Comparison of ENCODE assay signal across 17 mouse cellular contexts in the genomic region with DNA sequence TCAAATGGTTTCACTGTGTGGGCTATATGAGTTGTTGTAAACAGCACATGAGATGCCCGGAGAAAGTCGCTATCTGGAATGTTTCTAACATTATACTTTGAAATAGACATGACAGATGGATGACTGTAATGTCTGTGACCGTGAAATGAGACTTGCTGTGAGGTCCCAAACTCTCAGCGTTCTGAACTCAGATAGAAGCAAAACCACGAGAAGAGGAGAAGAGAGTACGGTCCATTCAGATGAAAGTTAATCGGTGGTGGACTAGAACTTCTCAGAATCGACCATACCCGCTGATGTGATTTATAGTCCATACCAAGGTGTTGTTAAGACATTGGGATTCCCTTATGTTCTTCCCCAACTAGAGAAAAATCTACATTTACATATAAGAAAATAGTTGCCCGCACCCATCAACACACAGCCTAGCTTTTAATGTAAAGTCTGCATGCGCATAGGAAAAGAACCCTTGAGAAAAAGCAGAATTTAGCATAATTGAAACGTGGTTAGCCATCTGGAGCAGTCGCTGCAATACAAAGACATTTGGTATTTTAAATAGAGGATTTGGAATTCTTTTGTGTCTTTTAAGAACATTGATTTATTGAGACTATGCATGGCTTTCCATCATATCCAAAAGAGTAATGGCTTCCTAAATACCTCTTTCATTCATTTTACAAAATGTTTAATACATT. TPM values are rescaled to one million over a fixed set of nuclear protein-coding genes. Genes with fewer than 3 reads are reported as not detected.
DNase-seq lines count a peak whose midpoint lies in the region; ATAC-seq and TF ChIP-seq lines count a peak whose summit lies in the region.
"Had no signal": no experiment of that assay in that cellular context is flagged by ENCODE, and none has a peak within 500 bp of the region (broad histone marks: within the 10 kb centered on the region; RNA-seq: fewer than 3 reads in every experiment).

No protein-coding gene starts in this region.

- H3K4me3 ChIP-seq in heart, embryonic 16.5 days (ENCODE audit: low read length), result no peak overlapping the region
- no peak overlapping the region for H3K4me3 ChIP-seq in forebrain, embryonic 16.5 days (replicated peaks; ENCODE audit: low read length)
- H3K4me3 ChIP-seq in hindbrain, embryonic 16.5 days (ENCODE audit: low read length), result peak overlapping the region; percentile 24; the same call in 1 of the 2 replicates
- peak overlapping the region; percentile 24; the same call in 1 of the 2 replicates for H3K4me3 ChIP-seq in neural tube, embryonic 13.5 days
- no peak overlapping the region for H3K4me3 ChIP-seq in intestine, postnatal 0 days (ENCODE audit: low read depth, low read length)
- H3K4me3 ChIP-seq: gastrocnemius, adult 2 months; left cerebral cortex, adult 2 months; limb, embryonic 15.5 days had no signal

- intact Hi-C loops in heart, postnatal 14 days (cut with DNase I), result no loop called here

- no peak overlapping the region for H3K9ac ChIP-seq in heart, embryonic 16.5 days (ENCODE audit: low read length)
- no peak overlapping the region for H3K9ac ChIP-seq in forebrain, embryonic 16.5 days (replicated peaks; ENCODE audit: low read depth, low read length)
- no peak overlapping the region; the same call in 1 of the 2 replicates for H3K9ac ChIP-seq in hindbrain, embryonic 16.5 days (ENCODE audit: low read depth, low read length)
- H3K9ac ChIP-seq in neural tube, embryonic 13.5 days, result 0 out of 2 replicates have a peak overlapping the region, but pooled peaks have one; percentile 49
- no peak overlapping the region for H3K9ac ChIP-seq in intestine, postnatal 0 days (ENCODE audit: low read depth, low read length)
- H3K9ac ChIP-seq: limb, embryonic 15.5 days had no signal

- H3K4me2 ChIP-seq in heart, embryonic 16.5 days (ENCODE audit: low read depth, low read length), result peak overlapping the region; percentile 46; the same call in 1 of the 2 replicates
- H3K4me2 ChIP-seq in forebrain, embryonic 16.5 days (ENCODE audit: low read length), result peak overlapping the region; percentile 46
- peak overlapping the region; percentile 58 for H3K4me2 ChIP-seq in hindbrain, embryonic 16.5 days (ENCODE audit: low read length)
- H3K4me2 ChIP-seq in neural tube, embryonic 13.5 days, result peak overlapping the region; percentile 53
- no peak overlapping the region for H3K4me2 ChIP-seq in intestine, postnatal 0 days (replicated peaks; ENCODE audit: low read depth)
- H3K4me2 ChIP-seq: limb, embryonic 15.5 days had no signal

- 78% methylated on average over 13 of the region's 13 CpGs for WGBS in heart, embryonic 16.5 days
- 35% methylated on average over 13 of the region's 13 CpGs for WGBS in forebrain, embryonic 16.5 days
- WGBS in hindbrain, embryonic 16.5 days, result 26% methylated on average over 13 of the region's 13 CpGs
- 19% methylated on average over 13 of the region's 13 CpGs for WGBS in neural tube, embryonic 13.5 days
- WGBS in intestine, postnatal 0 days, result 69% methylated on average over 13 of the region's 13 CpGs

- no peaks in the 10 kb centered on the region for H3K27me3 ChIP-seq in heart, embryonic 16.5 days (ENCODE audit: control insufficient read depth, insufficient read depth, low read length)
- H3K27me3 ChIP-seq in forebrain, embryonic 16.5 days (replicated peaks; ENCODE audit: control insufficient read depth, insufficient read depth, low read length), result no peaks in the 10 kb centered on the region
- H3K27me3 ChIP-seq in hindbrain, embryonic 16.5 days (replicated peaks; ENCODE audit: control insufficient read depth, insufficient read depth, low read length), result no peaks in the 10 kb centered on the region
- H3K27me3 ChIP-seq in neural tube, embryonic 13.5 days, result no peaks in the 10 kb centered on the region
- H3K27me3 ChIP-seq in intestine, postnatal 0 days (replicated peaks; ENCODE audit: control insufficient read depth, insufficient read depth, low read length), result no peaks in the 10 kb centered on the region
- H3K27me3 ChIP-seq: CH12.LX; limb, embryonic 15.5 days had no signal

- no peak overlapping the region for H3K27ac ChIP-seq in heart, embryonic 16.5 days (ENCODE audit: low read length)
- H3K27ac ChIP-seq in forebrain, embryonic 16.5 days (ENCODE audit: low read length), result peak overlapping the region; percentile 65
- peak overlapping the region; percentile 64; the same call in 1 of the 2 replicates for H3K27ac ChIP-seq in hindbrain, embryonic 16.5 days (ENCODE audit: low read depth, low read length)
- H3K27ac ChIP-seq in neural tube, embryonic 13.5 days (replicated peaks), result peak overlapping the region; percentile 68
- no peak overlapping the region for H3K27ac ChIP-seq in intestine, postnatal 0 days (ENCODE audit: low read depth, low read length)
- H3K27ac ChIP-seq: gastrocnemius, adult 2 months; heart, embryonic 10.5 days; left cerebral cortex, adult 2 months; limb, embryonic 15.5 days; stomach, postnatal 0 days had no signal

- ATAC-seq in heart, embryonic 16.5 days (replicated peaks; ENCODE audit: extremely low read depth, insufficient read depth, low FRiP score), result no peak
- ATAC-seq in forebrain, embryonic 16.5 days, result peak; percentile 49
- 0 out of 2 replicates have a peak, but pooled peaks have one; percentile 25 for ATAC-seq in hindbrain, embryonic 16.5 days
- ATAC-seq in neural tube, embryonic 13.5 days (ENCODE audit: low read depth), result no peak
- no peak for ATAC-seq in intestine, postnatal 0 days
- no peak for ATAC-seq in cerebellum, adult (ENCODE audit: insufficient number of reproducible peaks, low FRiP score, low TSS enrichment)

- no peak for DNase-seq in heart, postnatal 14 days
- DNase-seq: adrenal gland, adult 2 months; gastrocnemius, adult 2 months; kidney, adult 11 months; lung, postnatal 10 days; thymus, postnatal 4 days had no signal

- H3K4me1 ChIP-seq in heart, embryonic 16.5 days (ENCODE audit: control insufficient read depth, insufficient read depth, low read length), result peaks cover 3% of the 10 kb centered on the region
- H3K4me1 ChIP-seq in forebrain, embryonic 16.5 days (replicated peaks; ENCODE audit: control insufficient read depth, insufficient read depth, low read length), result peaks cover 29% of the 10 kb centered on the region
- H3K4me1 ChIP-seq in hindbrain, embryonic 16.5 days (ENCODE audit: control insufficient read depth, insufficient read depth, low read depth, low read length), result peaks cover 23% of the 10 kb centered on the region
- H3K4me1 ChIP-seq in neural tube, embryonic 13.5 days (replicated peaks), result peaks cover 67% of the 10 kb centered on the region
- H3K4me1 ChIP-seq in intestine, postnatal 0 days (replicated peaks; ENCODE audit: control insufficient read depth, insufficient read depth, low read length), result 0 out of 2 replicates have a peak, but pooled peaks cover 2% of the 10 kb centered on the region

- no peaks in the 10 kb centered on the region for H3K9me3 ChIP-seq in heart, embryonic 16.5 days (replicated peaks; ENCODE audit: control insufficient read depth, low read length)
- no peaks in the 10 kb centered on the region for H3K9me3 ChIP-seq in forebrain, embryonic 16.5 days (ENCODE audit: control insufficient read depth, low read length)
- H3K9me3 ChIP-seq in hindbrain, embryonic 16.5 days (ENCODE audit: control insufficient read depth, low read length), result no peaks in the 10 kb centered on the region
- no peaks in the 10 kb centered on the region for H3K9me3 ChIP-seq in neural tube, embryonic 13.5 days
- H3K9me3 ChIP-seq in intestine, postnatal 0 days (ENCODE audit: control insufficient read depth), result no peaks in the 10 kb centered on the region
- H3K9me3 ChIP-seq: heart, embryonic 10.5 days; limb, embryonic 15.5 days had no signal

- TF ChIP-seq CTCF in intestine, postnatal 0 days (IDR thresholded peaks at IDR 0.05; ENCODE audit: low read depth), result no peak

- H3K36me3 ChIP-seq in heart, embryonic 16.5 days (ENCODE audit: control insufficient read depth, insufficient read depth), result no peaks in the 10 kb centered on the region
- H3K36me3 ChIP-seq in forebrain, embryonic 16.5 days (ENCODE audit: control insufficient read depth, insufficient read depth), result no peaks in the 10 kb centered on the region
- no peaks in the 10 kb centered on the region; the same call in 1 of the 2 replicates for H3K36me3 ChIP-seq in hindbrain, embryonic 16.5 days (ENCODE audit: control insufficient read depth, insufficient read depth, low read length)
- H3K36me3 ChIP-seq in neural tube, embryonic 13.5 days, result no peaks in the 10 kb centered on the region
- H3K36me3 ChIP-seq in intestine, postnatal 0 days (ENCODE audit: control insufficient read depth, insufficient read depth), result no peaks in the 10 kb centered on the region
- H3K36me3 ChIP-seq: heart, embryonic 10.5 days; limb, embryonic 15.5 days had no signal

RNA-seq across cellular contexts. Expression of gene Fat4, which starts 21.8 kb away (rescaled TPM):
- polyA plus RNA-seq in heart, embryonic 16.5 days (2015; fragmentation: Nextera tagmentation; extraction: Ambion mirVana), result 2.0 and 2.1 TPM in 2 replicates
- 10 to 100 TPM; 12.4 to 14.2 TPM for total RNA-seq in heart, postnatal 14 days (2021)
- polyA plus RNA-seq in forebrain, embryonic 16.5 days (2015; fragmentation: Nextera tagmentation; extraction: Ambion mirVana), result 11.0 and 12.4 TPM in 2 replicates
- 6.8 and 7.2 TPM in 2 replicates for polyA plus RNA-seq in hindbrain, embryonic 16.5 days (2015; fragmentation: Nextera tagmentation; extraction: Ambion mirVana)
- 11.5 and 13.8 TPM in 2 replicates for polyA plus RNA-seq in neural tube, embryonic 13.5 days (2015; fragmentation: Nextera tagmentation; extraction: Ambion mirVana)
- polyA plus RNA-seq in intestine, postnatal 0 days (2015; fragmentation: Nextera tagmentation; extraction: Ambion mirVana), result 2.8 and 3.0 TPM in 2 replicates
- total RNA-seq: CH12.LX had no signal

Comparison
In these comparisons a context has a peak if more than half of its experiments do, and no peak if none do; other contexts are left out.
1. ATAC-seq: peak in forebrain, embryonic 16.5 days (single experiment) and hindbrain, embryonic 16.5 days (single experiment); none in heart, embryonic 16.5 days (single experiment), neural tube, embryonic 13.5 days (single experiment), intestine, postnatal 0 days (single experiment) and cerebellum, adult (single experiment).
2. H3K27ac ChIP-seq: peak in forebrain, embryonic 16.5 days (single experiment), hindbrain, embryonic 16.5 days (single experiment) and neural tube, embryonic 13.5 days (single experiment); none in heart, embryonic 16.5 days (single experiment) and intestine, postnatal 0 days (single experiment).
3. H3K4me3 ChIP-seq: peak in hindbrain, embryonic 16.5 days (single experiment) and neural tube, embryonic 13.5 days (single experiment); none in heart, embryonic 16.5 days (single experiment), forebrain, embryonic 16.5 days (single experiment) and intestine, postnatal 0 days (single experiment).